Mouse (Mus musculus) lung, embryonic 15.5 days (tissue): Measurements from ENCODE around the gene Tcl1b4. TPM values are rescaled to one million over a fixed set of nuclear protein-coding genes. Genes with fewer than 3 reads are reported as not detected.

Source experiments
- ATAC-seq: fragments of 200-750 bp; cut with Nextera tagmentation; 2 replicates; pipeline ENCODE4 v1.8.0; 2017; ENCODE audit warnings: moderate number of reproducible peaks, borderline replicate concordance; ENCODE audit not compliant: low FRiP score, low TSS enrichment; ENCODE audit errors: extremely low read depth
- H3K27ac ChIP-seq: fragments of 300-500 bp; sonication (generic); 2 replicates; pipeline ENCODE4 v1.5.1; 2015; ENCODE audit warnings: moderate library complexity, mild to moderate bottlenecking, inconsistent platforms
- H3K27me3 ChIP-seq: fragments of 300-500 bp; sonication (generic); 2 replicates; pipeline ENCODE4 v1.6.1; 2015; ENCODE audit warnings: inconsistent platforms
- H3K36me3 ChIP-seq: fragments of 300-500 bp; sonication (generic); 2 replicates; pipeline ENCODE4 v1.6.1; 2015; ENCODE audit warnings: inconsistent platforms
- H3K4me1 ChIP-seq: fragments of 300-500 bp; sonication (generic); 2 replicates; pipeline ENCODE4 v1.6.1; 2015; ENCODE audit warnings: inconsistent platforms
- H3K4me2 ChIP-seq: fragments of 300-500 bp; sonication (generic); 2 replicates; pipeline ENCODE4 v1.6.1; 2015; ENCODE audit warnings: inconsistent platforms, mild to moderate bottlenecking, moderate library complexity
- H3K4me3 ChIP-seq: fragments of 300-500 bp; sonication (generic); 2 replicates; pipeline ENCODE4 v1.5.1; 2015; ENCODE audit warnings: mild to moderate bottlenecking, inconsistent platforms
- H3K9ac ChIP-seq: fragments of 300-500 bp; sonication (generic); 2 replicates; pipeline ENCODE4 v1.6.1; 2015; ENCODE audit warnings: inconsistent platforms
- H3K9me3 ChIP-seq: fragments of 300-500 bp; sonication (generic); 2 replicates; pipeline ENCODE4 v1.6.1; 2016; ENCODE audit warnings: inconsistent platforms
- WGBS: fragments of 180-500 bp; shearing (Covaris S2); methylation state at CpG from one replicate; pipeline ENCODE4 v1.1.7; 2015; 5-methylcytosine and 5-hydroxymethylcytosine counted together
- polyA plus RNA-seq: library from polyadenylated mRNA; unstranded; fragments of >200 nt; fragmentation: Nextera tagmentation; extraction: Ambion mirVana; gene quantifications from 2 replicates; pipeline ENCODE4 v1.2.1, GENCODE M21; 2015

The Tcl1b4 gene
- polyA plus RNA-seq, 1 experiment from 2014 or later, result not detected

DNA sequence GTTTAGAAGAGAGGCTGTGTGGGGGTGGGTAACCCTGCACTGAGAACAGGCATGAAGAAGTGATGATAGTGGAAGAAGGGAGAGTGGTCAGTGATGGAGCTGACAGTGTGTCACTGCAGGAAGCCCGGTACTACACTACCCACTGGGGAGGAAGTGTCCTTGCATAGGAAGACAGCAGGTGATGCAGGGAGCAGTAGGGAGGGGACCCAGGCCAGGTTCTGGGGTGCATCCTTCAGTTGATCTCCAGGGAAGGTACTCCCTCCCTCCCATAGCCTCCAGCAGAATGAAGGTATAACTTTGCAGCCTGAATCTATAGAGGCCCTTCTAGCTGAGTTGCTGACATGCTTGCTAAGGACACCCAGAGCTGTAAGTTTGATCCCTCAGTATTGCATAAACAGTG lies 5.3 kb downstream of the Tcl1b4 start:
- no peaks in the 10 kb centered on the region for H3K4me1 ChIP-seq
- H3K27ac ChIP-seq, result no peak overlapping the region
- 60% methylated on average over 1 of the region's 1 CpGs for WGBS
- no peak overlapping the region for H3K9ac ChIP-seq
- no peaks in the 10 kb centered on the region for H3K27me3 ChIP-seq
- H3K4me2 ChIP-seq, result no peak overlapping the region
- H3K9me3 ChIP-seq, result no peaks in the 10 kb centered on the region
- H3K36me3 ChIP-seq, result no peaks in the 10 kb centered on the region
- no peak for ATAC-seq
- no peak overlapping the region for H3K4me3 ChIP-seq

DNA sequence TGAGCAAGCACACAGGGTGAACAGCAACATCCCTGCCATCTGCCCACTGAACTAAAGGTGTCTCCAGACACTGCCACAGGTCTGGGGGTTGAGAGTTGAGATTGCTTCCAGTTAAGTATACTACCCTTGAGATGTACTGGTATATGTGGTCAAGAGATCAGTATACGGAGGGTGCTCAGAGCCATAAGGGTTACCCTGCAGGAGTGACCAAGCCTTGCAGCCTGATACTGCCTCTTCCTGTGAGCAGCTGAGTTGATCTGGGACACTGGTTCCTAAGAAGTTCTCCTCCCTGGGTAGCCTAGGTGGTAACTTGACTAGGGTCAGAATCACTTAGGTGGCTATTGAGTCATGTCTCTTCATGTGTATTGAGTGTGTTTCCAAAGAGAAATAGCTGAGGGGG lies 6.7 kb downstream of the Tcl1b4 start:
- H3K27ac ChIP-seq, result no peak overlapping the region
- no peaks in the 10 kb centered on the region for H3K36me3 ChIP-seq
- H3K4me1 ChIP-seq, result no peaks in the 10 kb centered on the region
- WGBS, result 86% methylated on average over 1 of the region's 1 CpGs
- H3K27me3 ChIP-seq, result no peaks in the 10 kb centered on the region
- no peak for ATAC-seq
- H3K9me3 ChIP-seq, result no peaks in the 10 kb centered on the region
- no peak overlapping the region for H3K9ac ChIP-seq
- no peak overlapping the region for H3K4me3 ChIP-seq
- H3K4me2 ChIP-seq, result no peak overlapping the region

- no peaks in the 10 kb centered on the region for H3K36me3 ChIP-seq
- no peak overlapping the region for H3K27ac ChIP-seq
- no peaks in the 10 kb centered on the region for H3K27me3 ChIP-seq
- no peak overlapping the region for H3K9ac ChIP-seq
- WGBS, result 85% methylated on average over 7 of the region's 7 CpGs
- no peak overlapping the region for H3K4me2 ChIP-seq
- H3K4me1 ChIP-seq, result no peaks in the 10 kb centered on the region
- no peaks in the 10 kb centered on the region for H3K9me3 ChIP-seq
- no peak for ATAC-seq
- no peak overlapping the region for H3K4me3 ChIP-seq
Observed at GRCm38 (mm10) chr12:105209231-105209630, 7.5 kb downstream of the Tcl1b4 start.

DNA sequence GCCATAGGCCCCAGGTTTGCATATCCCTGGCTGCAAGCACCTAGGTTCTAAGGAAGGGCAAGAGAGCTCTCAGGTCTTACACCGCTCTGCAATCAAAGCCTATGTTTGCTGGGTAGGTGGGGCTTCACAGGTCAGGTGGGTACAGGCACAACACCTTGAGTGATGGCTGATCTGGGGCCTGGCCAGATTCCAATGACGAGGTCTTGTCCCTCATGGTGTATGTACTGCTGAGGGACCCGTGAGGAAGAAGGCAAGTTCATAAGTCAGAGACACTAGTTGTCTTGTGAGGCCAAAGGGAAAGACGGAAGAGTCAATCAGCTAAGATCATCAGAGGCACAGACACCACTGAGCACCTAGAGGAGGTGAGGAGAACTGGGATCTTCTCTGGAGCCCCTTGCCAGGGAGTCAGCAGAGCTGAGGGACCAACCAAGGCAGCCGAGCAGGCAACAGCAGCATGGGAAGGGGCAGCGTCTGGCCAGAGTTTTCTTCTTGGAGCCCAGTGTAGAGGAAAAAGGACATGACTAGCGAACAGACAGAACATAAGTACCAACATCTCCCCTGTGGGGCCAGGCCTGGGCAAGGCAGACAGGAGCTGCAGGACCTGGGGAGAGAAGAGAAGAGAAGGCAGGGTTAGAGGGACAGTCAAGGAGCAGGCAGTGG lies 15.5 kb downstream of the Tcl1b4 start:
- Histone ChIP-seq H3K9me3 (no peaks in the 10 kb centered on the region), H3K27ac (no peak overlapping the region), H3K4me1 (no peaks in the 10 kb centered on the region), H3K4me3 (no peak overlapping the region), H3K9ac (no peak overlapping the region), H3K27me3 (no peaks in the 10 kb centered on the region), H3K36me3 (no peaks in the 10 kb centered on the region), H3K4me2 (no peak overlapping the region)
- WGBS, result 72% methylated on average over 7 of the region's 7 CpGs
- no peak for ATAC-seq

DNA sequence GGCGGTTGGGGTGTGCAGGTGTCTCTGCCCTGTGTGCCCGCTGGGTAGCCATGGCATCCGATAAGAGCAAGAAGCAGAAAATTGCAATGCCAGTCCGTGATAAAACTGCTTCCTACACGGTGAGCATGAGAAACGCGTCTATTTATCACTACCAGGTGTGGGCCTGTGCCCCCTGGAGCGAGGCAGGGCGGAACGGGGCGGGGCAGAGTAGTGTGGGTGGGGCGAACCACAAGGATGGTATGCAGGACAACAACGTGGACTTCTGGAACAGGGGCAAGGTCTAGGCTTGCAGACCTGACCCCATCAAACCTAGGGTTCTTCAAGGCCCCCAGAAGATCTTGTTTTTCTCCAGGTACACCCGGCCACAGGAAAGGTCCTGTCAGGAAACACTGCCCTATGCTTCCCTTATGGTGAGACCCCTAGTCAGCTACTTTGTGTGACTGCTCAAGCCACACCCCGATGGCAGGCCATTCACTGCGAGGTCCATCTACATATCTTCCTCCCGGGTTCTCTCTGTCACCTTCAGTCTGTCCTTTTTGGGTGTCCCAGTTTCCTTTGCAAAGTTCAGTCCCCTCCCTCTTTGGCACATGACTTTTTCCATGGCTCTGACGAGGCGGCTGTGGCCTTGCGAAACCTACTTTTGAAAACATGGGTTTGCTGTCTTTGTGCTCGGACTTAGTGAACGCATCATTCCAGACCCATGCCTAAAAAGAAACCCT lies 21.0 kb downstream of the Tcl1b4 start, which contains the start of gene Tcl1:
TSS of gene Tcl1 (minus strand) at position 193 of the 719 bp plus-strand sequence.
- Histone ChIP-seq H3K27ac (no peak within 1 kb of the TSS), H3K27me3 (no peaks in the 10 kb centered on the region), H3K4me3 (no peak within 1 kb of the TSS), H3K36me3 (no peaks in the 10 kb centered on the region), H3K4me2 (no peak within 1 kb of the TSS), H3K9me3 (no peaks in the 10 kb centered on the region), H3K4me1 (no peaks in the 10 kb centered on the region), H3K9ac (no peak within 1 kb of the TSS)
- WGBS, result 83% methylated on average over 22 of the region's 22 CpGs
- no peak for ATAC-seq

DNA sequence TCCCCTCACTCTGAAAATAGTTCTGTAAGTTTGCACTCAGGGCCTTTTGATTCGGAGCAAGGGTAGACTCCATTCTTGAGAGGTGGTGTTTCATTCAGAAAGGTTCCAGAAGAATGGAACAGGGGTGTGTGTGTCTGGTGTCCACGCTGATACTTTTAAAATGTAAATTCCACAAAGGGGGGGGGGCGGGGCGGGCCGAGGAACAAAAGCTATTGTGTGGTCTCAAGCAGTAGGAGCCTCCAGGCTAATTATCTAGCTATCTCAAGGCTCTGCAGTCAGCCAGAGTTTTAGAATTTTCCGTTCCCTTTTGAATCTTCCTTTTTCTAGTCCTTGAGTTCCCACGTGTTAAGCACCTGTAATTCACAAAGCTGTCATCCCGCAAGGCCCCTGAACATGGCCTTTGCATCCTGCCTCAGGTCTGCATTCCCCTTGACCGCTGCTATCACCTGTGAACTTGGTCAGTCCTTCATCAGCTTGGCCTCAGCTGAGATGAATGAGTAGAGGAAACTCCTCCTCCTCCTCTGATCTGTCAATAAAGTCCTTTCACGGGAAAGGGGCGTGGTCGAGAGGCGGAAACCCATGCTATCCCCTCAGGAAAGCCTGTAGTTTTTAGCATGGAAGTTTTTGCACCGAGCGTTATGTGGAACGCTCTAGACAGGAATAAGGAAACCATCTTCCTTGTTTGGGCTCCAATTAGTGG lies 23.0 kb downstream of the Tcl1b4 start:
- Histone ChIP-seq H3K9ac (no peak overlapping the region), H3K4me2 (no peak overlapping the region), H3K36me3 (no peaks in the 10 kb centered on the region), H3K4me1 (no peaks in the 10 kb centered on the region), H3K9me3 (no peaks in the 10 kb centered on the region), H3K4me3 (no peak overlapping the region), H3K27ac (no peak overlapping the region), H3K27me3 (no peaks in the 10 kb centered on the region)
- 57% methylated on average over 16 of the region's 16 CpGs for WGBS
- ATAC-seq, result no peak

GRCm38 (mm10) chr12:105234362-105234761 lies 32.6 kb downstream of the Tcl1b4 start:
- no peaks in the 10 kb centered on the region for H3K36me3 ChIP-seq
- no peak overlapping the region for H3K9ac ChIP-seq
- H3K27ac ChIP-seq, result no peak overlapping the region
- no peak for ATAC-seq
- H3K9me3 ChIP-seq, result no peaks in the 10 kb centered on the region
- no peaks in the 10 kb centered on the region for H3K27me3 ChIP-seq
- H3K4me1 ChIP-seq, result no peaks in the 10 kb centered on the region
- 69% methylated on average over 11 of the region's 11 CpGs for WGBS
- no peak overlapping the region for H3K4me3 ChIP-seq
- H3K4me2 ChIP-seq, result no peak overlapping the region

DNA sequence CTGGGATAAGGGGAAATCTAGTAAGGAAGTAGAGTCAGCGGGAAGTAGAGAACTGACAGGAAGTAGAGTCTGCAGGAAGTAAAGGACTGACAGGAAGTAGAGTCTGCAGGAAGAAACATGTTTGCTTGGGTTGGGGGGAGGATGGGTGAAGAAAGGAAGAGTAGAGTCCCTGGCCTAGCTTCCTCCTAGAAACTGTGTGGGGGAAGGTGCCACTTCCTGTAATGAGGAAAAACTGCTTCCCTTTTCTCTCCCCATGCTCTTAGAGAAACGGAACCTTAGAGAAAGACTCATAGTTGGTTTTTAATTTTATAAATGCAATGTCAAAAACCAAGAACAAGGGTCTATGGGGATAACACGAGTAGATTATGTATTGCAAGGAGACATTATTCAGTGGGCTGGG lies 33.3 kb downstream of the Tcl1b4 start:
- H3K9me3 ChIP-seq, result no peaks in the 10 kb centered on the region
- H3K4me1 ChIP-seq, result no peaks in the 10 kb centered on the region
- WGBS, result 75% methylated on average over 3 of the region's 3 CpGs
- H3K4me3 ChIP-seq, result no peak overlapping the region
- ATAC-seq, result no peak
- H3K9ac ChIP-seq, result no peak overlapping the region
- no peaks in the 10 kb centered on the region for H3K27me3 ChIP-seq
- no peak overlapping the region for H3K4me2 ChIP-seq
- H3K36me3 ChIP-seq, result no peaks in the 10 kb centered on the region
- H3K27ac ChIP-seq, result no peak overlapping the region

DNA sequence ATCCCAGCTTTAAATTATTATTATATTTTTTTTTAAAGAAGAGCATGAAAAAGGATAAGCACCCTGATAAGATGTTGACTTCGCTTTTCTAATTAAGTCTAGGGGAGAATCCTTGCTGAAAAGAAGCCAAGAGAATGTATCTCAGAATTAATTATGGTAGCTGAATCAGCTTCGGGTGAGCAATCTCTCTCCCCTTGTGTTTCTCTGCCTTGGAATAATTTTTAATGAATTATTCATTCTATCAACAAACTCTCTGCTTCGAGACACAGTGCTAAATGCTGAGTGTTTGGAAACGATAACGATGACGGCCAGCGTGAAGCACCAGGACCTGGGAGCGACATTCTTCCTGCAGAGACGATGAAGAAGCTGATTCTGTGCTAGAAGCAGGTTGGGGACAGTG lies 37.3 kb downstream of the Tcl1b4 start:
- 76% methylated on average over 9 of the region's 9 CpGs for WGBS
- H3K4me2 ChIP-seq, result no peak overlapping the region
- no peaks in the 10 kb centered on the region for H3K27me3 ChIP-seq
- H3K4me1 ChIP-seq, result no peaks in the 10 kb centered on the region
- H3K36me3 ChIP-seq, result no peaks in the 10 kb centered on the region
- H3K27ac ChIP-seq, result no peak overlapping the region
- no peak overlapping the region for H3K9ac ChIP-seq
- ATAC-seq, result no peak
- H3K9me3 ChIP-seq, result no peaks in the 10 kb centered on the region
- no peak overlapping the region for H3K4me3 ChIP-seq

DNA sequence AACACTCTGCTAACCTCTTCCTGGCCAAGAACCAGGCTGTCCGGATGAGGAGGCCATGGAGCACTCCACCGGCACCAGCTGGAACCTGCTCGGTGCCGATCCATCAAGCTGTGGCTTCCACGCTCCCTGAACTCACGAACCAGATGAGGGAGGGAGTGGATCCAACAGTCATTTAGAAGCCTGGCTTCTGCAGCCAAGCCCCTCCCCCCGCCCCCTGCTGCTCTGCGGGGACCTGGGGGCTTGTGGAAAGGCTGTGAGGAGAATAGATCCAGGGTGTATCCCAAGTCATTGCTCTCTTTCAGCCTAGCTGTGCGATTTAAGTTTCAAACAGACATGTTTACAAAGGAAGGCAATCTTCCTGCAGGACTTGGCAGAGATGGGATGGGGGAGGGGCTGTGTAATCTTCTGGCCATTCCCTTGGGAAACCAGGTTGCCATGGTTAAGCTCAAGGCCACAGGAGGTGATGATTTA lies 47.0 kb downstream of the Tcl1b4 start:
- peak; percentile 64; the same call in 1 of the 2 replicates for ATAC-seq
- Histone ChIP-seq H3K4me3 (0 out of 2 replicates have a peak overlapping the region, but pooled peaks have one; percentile 9), H3K27me3 (no peaks in the 10 kb centered on the region), H3K9ac (no peak overlapping the region), H3K27ac (no peak overlapping the region), H3K4me2 (peak overlapping the region; percentile 38), H3K4me1 (peaks cover 12% of the 10 kb centered on the region), H3K9me3 (no peaks in the 10 kb centered on the region), H3K36me3 (no peaks in the 10 kb centered on the region)
- 2% methylated on average over 9 of the region's 9 CpGs for WGBS

DNA sequence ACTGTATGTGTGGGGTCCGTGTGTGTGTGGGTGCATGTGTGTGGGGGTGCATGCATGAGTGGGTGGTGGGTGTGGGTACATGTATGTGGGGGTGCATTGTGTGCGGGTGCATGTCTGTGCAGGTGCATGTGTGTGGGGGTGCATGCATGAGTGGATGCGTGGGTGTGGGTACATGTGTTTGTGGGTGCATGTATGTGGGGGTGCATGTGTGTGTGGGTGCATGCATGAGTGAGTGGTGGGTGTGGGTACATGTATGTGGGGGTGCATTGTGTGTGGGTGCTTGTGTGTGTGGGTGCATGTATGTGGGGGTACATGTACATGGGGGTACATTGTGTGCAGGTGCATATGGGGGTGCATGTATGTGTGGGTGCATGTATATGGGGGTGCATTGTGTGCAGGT lies 52.0 kb downstream of the Tcl1b4 start:
- no peaks in the 10 kb centered on the region for H3K36me3 ChIP-seq
- H3K4me2 ChIP-seq, result no peak overlapping the region
- H3K4me1 ChIP-seq, result peaks cover 4% of the 10 kb centered on the region
- no peak for ATAC-seq
- H3K27ac ChIP-seq, result no peak overlapping the region
- 91% methylated on average over 3 of the region's 3 CpGs for WGBS
- H3K27me3 ChIP-seq, result no peaks in the 10 kb centered on the region
- no peaks in the 10 kb centered on the region for H3K9me3 ChIP-seq
- H3K4me3 ChIP-seq, result no peak overlapping the region
- H3K9ac ChIP-seq, result no peak overlapping the region
